Mouse (Mus musculus) left cerebral cortex, postnatal 4 days (tissue): ENCODE measurements around the gene Slc9a9. TPM values are rescaled to one million over a fixed set of nuclear protein-coding genes. Genes with fewer than 3 reads are reported as not detected.

Experiments
- DNase-seq: peaks from one replicate; pipeline ENCODE4 v3.0.0-alpha.2; 2022
- intact Hi-C: fragments of 180-260 bp; cut with DNase I; formaldehyde crosslinking; loops from one replicate; pipeline ENCODE4 v1.15.1; 2025
- total RNA-seq, 2 experiments: library from RNA; stranded (reverse); gene quantifications; 2 replicates each; pipeline ENCODE4 v1.2.3; 2021

Gene Slc9a9
- total RNA-seq, 2 experiments from 2014 or later, result 11.0 to 11.9 TPM

GRCm38 (mm10) chr9:94821268-94821667, 151.6 kb downstream of the Slc9a9 start:
- intact Hi-C loops, result no loop called here
- no peak for DNase-seq

- DNase-seq, result no peak
- intact Hi-C loops, result no loop called here
Measured at GRCm38 (mm10) chr9:94833836-94834235, 164.1 kb downstream of the Slc9a9 start.

- DNase-seq, result no peak
- intact Hi-C loops, result no loop called here
Measured at GRCm38 (mm10) chr9:94837384-94837783, 167.7 kb downstream of the Slc9a9 start.

GRCm38 (mm10) chr9:94838479-94839031, 168.8 kb downstream of the Slc9a9 start:
- intact Hi-C loops, result no loop called here
- no peak for DNase-seq

GRCm38 (mm10) chr9:94839204-94839603, 169.5 kb downstream of the Slc9a9 start:
- intact Hi-C loops, result no loop called here
- no peak for DNase-seq

- intact Hi-C loops, result no loop called here
- DNase-seq, result no peak
Measured at GRCm38 (mm10) chr9:94840398-94840797, 170.7 kb downstream of the Slc9a9 start.

- DNase-seq, result no peak
- intact Hi-C loops, result no loop called here
Measured at GRCm38 (mm10) chr9:94840972-94841371, 171.3 kb downstream of the Slc9a9 start.

- intact Hi-C loops, result no loop called here
- no peak for DNase-seq
Measured at GRCm38 (mm10) chr9:94844176-94844575, 174.5 kb downstream of the Slc9a9 start.

GRCm38 (mm10) chr9:94847624-94848023, 177.9 kb downstream of the Slc9a9 start:
- no peak for DNase-seq
- intact Hi-C loops, result no loop called here

GRCm38 (mm10) chr9:94851550-94851949, 181.8 kb downstream of the Slc9a9 start:
- intact Hi-C loops, result no loop called here
- no peak for DNase-seq

GRCm38 (mm10) chr9:94856093-94856492, 186.4 kb downstream of the Slc9a9 start:
- intact Hi-C loops, result no loop called here
- no peak for DNase-seq

GRCm38 (mm10) chr9:94868557-94868956, 198.8 kb downstream of the Slc9a9 start:
- intact Hi-C loops, result no loop called here
- DNase-seq, result no peak

GRCm38 (mm10) chr9:94869023-94869799, 199.5 kb downstream of the Slc9a9 start:
- DNase-seq, result no peak
- intact Hi-C loops, result no loop called here

- DNase-seq, result no peak
- intact Hi-C loops, result no loop called here
Measured at GRCm38 (mm10) chr9:94882517-94882916, 212.8 kb downstream of the Slc9a9 start.

- intact Hi-C loops, result no loop called here
- DNase-seq, result no peak
Measured at GRCm38 (mm10) chr9:94883435-94883834, 213.7 kb downstream of the Slc9a9 start.

GRCm38 (mm10) chr9:94885151-94885550, 215.4 kb downstream of the Slc9a9 start:
- intact Hi-C loops, result no loop called here
- DNase-seq, result no peak

- intact Hi-C loops, result no loop called here
- DNase-seq, result no peak
Measured at GRCm38 (mm10) chr9:94889647-94890046, 219.9 kb downstream of the Slc9a9 start.

- DNase-seq, result no peak
- intact Hi-C loops, result no loop called here
Measured at GRCm38 (mm10) chr9:94895882-94896281, 226.2 kb downstream of the Slc9a9 start.

- no peak for DNase-seq
- intact Hi-C loops, result no loop called here
Measured at GRCm38 (mm10) chr9:94904180-94904579, 234.5 kb downstream of the Slc9a9 start.

GRCm38 (mm10) chr9:94907020-94907610, 237.4 kb downstream of the Slc9a9 start:
- intact Hi-C loops, result no loop called here
- DNase-seq, result no peak

GRCm38 (mm10) chr9:94912071-94912470, 242.4 kb downstream of the Slc9a9 start:
- intact Hi-C loops, result no loop called here
- DNase-seq, result no peak

- DNase-seq, result no peak
- intact Hi-C loops, result no loop called here
Measured at GRCm38 (mm10) chr9:94922062-94922461, 252.4 kb downstream of the Slc9a9 start.
